Mouse (Mus musculus) C2C12 (cell line): ENCODE data around the gene Gm38392.

Experiments
- CEBPB ChIP-seq: IDR thresholded peaks from one replicate; pipeline ENCODE4 v1.6.1; 2011; ENCODE audit warnings: low read depth, mild to moderate bottlenecking, control low read depth, moderate library complexity
- CTCF ChIP-seq: IDR thresholded peaks from one replicate; pipeline ENCODE4 v1.5.1; 2011; ENCODE audit not compliant: control insufficient read depth, insufficient read depth, insufficient read length
- FOSL1 ChIP-seq: IDR thresholded peaks from one replicate; pipeline ENCODE4 v1.8.0; 2011; ENCODE audit warnings: mild to moderate bottlenecking, low read length; ENCODE audit not compliant: poor library complexity, insufficient read depth, severe bottlenecking
- MAX ChIP-seq: IDR thresholded peaks from one replicate; pipeline ENCODE4 v1.6.1; 2011; ENCODE audit warnings: mild to moderate bottlenecking, control low read depth
- MYOD1 ChIP-seq: IDR thresholded peaks from one replicate; pipeline ENCODE4 v1.6.1; 2011; ENCODE audit warnings: low read depth; ENCODE audit not compliant: control insufficient read depth, insufficient read length
- USF1 ChIP-seq: IDR thresholded peaks from one replicate; pipeline ENCODE4 v1.6.1; 2011; ENCODE audit warnings: low read depth, mild to moderate bottlenecking, control low read depth, moderate library complexity

DNA sequence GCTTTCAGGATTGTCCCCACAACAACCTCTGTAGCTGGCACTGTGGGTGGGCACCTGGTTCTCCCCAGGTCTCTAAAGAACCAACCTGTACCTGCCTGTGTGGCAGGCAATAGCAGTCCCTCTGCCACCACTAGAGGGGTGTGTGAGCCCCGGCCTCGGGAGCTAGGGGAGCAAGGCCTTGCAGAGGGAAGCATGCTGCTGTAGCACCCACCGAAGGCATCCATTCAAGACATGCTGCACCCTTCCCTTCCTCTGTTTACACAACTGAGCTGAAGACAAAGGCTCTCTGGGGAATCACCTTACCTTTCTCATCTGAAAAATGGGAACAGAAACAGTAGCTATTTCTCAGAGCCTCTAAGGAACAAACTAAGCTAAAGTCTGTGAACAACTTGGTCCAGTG, 51.8 kb downstream of the Gm38392 start:
- peak; percentile 5 for TF ChIP-seq CTCF
- TF ChIP-seq USF1, result no peak
- no peak for TF ChIP-seq MAX
- TF ChIP-seq CEBPB, result no peak
- no peak for TF ChIP-seq MYOD1
- no peak for TF ChIP-seq FOSL1
